ENCODE assay signal across 8 mouse cellular contexts in the genomic region with DNA sequence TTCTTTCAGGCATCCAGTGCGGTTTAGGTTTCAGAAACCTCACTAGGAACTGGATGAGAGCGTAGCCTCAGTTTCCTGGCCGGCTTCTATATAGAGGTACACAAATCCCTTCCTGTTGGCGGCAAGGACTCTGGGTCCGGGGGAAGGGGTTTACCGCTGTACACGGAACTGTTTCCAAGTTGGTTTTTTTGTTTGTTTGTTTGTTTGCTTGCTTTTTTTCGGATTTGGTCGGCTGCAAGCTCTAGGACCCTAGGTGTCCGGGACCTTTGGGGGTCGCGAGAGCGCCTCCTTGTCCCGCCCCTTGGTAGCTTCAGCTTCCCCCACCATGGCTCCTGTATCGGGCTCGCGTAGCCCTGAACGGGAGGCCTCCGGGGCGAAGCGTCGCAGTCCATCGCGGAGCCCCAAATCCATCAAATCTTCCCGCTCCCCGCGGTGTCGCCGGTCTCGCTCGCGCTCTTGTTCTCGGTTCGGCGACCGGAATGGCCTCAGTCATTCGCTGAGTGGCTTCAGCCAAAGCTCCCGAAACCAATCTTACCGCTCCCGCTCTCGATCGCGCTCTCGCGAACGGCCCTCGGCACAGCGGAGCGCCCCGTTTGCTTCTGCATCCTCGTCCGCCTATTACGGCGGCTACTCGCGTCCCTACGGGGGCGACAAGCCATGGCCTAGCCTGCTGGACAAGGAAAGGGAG. TPM values are rescaled to one million over a fixed set of nuclear protein-coding genes. Genes with fewer than 3 reads are reported as not detected.
DNase-seq lines count a peak whose midpoint lies in the region; ATAC-seq and TF ChIP-seq lines count a peak whose summit lies in the region.

A gene (plus strand): TSS at position 125 of the 688 bp plus-strand sequence.

- H3K27me3 ChIP-seq in hindbrain, postnatal 0 days (ENCODE audit: insufficient read depth, low read length) = no peaks in the 10 kb centered on the region
- H3K27me3 ChIP-seq in megakaryocyte, embryonic 14.5 days (replicated peaks) = peaks cover 6% of the 10 kb centered on the region

- no peaks in the 10 kb centered on the region for H3K36me3 ChIP-seq in hindbrain, postnatal 0 days (ENCODE audit: insufficient read depth, low read length)
- H3K36me3 ChIP-seq in megakaryocyte, embryonic 14.5 days (replicated peaks; ENCODE audit: low read length) = peaks cover 6% of the 10 kb centered on the region

- WGBS in hindbrain, postnatal 0 days = 24% methylated on average over 58 of the region's 58 CpGs

- no peak for TF ChIP-seq CTCF in hindbrain, postnatal 0 days (IDR thresholded peaks at IDR 0.05; ENCODE audit: low read depth)

- ATAC-seq in hindbrain, postnatal 0 days = peak; percentile 95

- peak within 1 kb of the TSS; percentile 59 for H3K4me2 ChIP-seq in hindbrain, postnatal 0 days (ENCODE audit: low read depth, low read length)

- H3K9ac ChIP-seq in hindbrain, postnatal 0 days (replicated peaks; ENCODE audit: low read length) = peak within 1 kb of the TSS; percentile 65

- H3K9me3 ChIP-seq in hindbrain, postnatal 0 days (ENCODE audit: low read length) = no peaks in the 10 kb centered on the region
- peaks cover 15% of the 10 kb centered on the region for H3K9me3 ChIP-seq in megakaryocyte, embryonic 14.5 days

- peak within 1 kb of the TSS; percentile 74 for H3K27ac ChIP-seq in hindbrain, postnatal 0 days

- H3K4me3 ChIP-seq in hindbrain, postnatal 0 days (ENCODE audit: low read length) = peak within 1 kb of the TSS; percentile 59
- peak within 1 kb of the TSS; percentile 94 for H3K4me3 ChIP-seq in megakaryocyte, embryonic 14.5 days (replicated peaks)

- peaks cover 4% of the 10 kb centered on the region; the same call in 1 of the 2 replicates for H3K4me1 ChIP-seq in hindbrain, postnatal 0 days (ENCODE audit: insufficient read depth, low read length)
- peaks cover 10% of the 10 kb centered on the region for H3K4me1 ChIP-seq in megakaryocyte, embryonic 14.5 days

- DNase-seq in WW6 (ENCODE audit: low read depth, low spot score) = peak; percentile 48
- DNase-seq in cerebellum, postnatal 4 days (ENCODE audit: low spot score in 2 of 2) = peak; percentile 38 to 69
- DNase-seq in gastrocnemius, adult 18-20 months (ENCODE audit: low spot score) = peak; percentile 68
- DNase-seq in hindbrain, postnatal 0 days (ENCODE audit: low spot score) = peak; percentile 81
- DNase-seq in left cerebral cortex, adult 8-10 months (ENCODE audit: low spot score in 2 of 2) = peak; percentile 48 to 55
- peak; percentile 82 to 84 for DNase-seq in right cerebral cortex, postnatal 10 days (ENCODE audit: low spot score in 2 of 2)
- DNase-seq in urinary bladder, postnatal 25 days (ENCODE audit: low spot score) = peak; percentile 62

RNA-seq across cellular contexts. Expression of the gene that starts here (rescaled TPM):
- 1 to 10 TPM; 8.6 TPM for total RNA-seq in gastrocnemius, adult 18-20 months (2021)
- 19.1 and 19.9 TPM in 2 replicates for total RNA-seq in hindbrain, postnatal 0 days (2014; rRNA removed)
- polyA plus RNA-seq in hindbrain, postnatal 0 days (2015; fragmentation: Nextera tagmentation; extraction: Ambion mirVana) = 21.1 and 21.6 TPM in 2 replicates
- total RNA-seq in left cerebral cortex, adult 8-10 months (2022) = 10 to 100 TPM; 12.1 to 14.0 (median 12.6) TPM
- polyA plus RNA-seq in megakaryocyte, embryonic 14.5 days (2012; ENCODE audit: insufficient read depth, low replicate concordance) = 3.7 and 10.4 TPM in 2 replicates

Comparison
In these comparisons a context has a peak if more than half of its experiments do, and no peak if none do; other contexts are left out.
1. Peak in every context shown above with its lines: DNase-seq, ATAC-seq, H3K4me3 ChIP-seq and H3K27ac ChIP-seq.